Mouse (Mus musculus): ENCODE results near the gene Zfp428.

DNA sequence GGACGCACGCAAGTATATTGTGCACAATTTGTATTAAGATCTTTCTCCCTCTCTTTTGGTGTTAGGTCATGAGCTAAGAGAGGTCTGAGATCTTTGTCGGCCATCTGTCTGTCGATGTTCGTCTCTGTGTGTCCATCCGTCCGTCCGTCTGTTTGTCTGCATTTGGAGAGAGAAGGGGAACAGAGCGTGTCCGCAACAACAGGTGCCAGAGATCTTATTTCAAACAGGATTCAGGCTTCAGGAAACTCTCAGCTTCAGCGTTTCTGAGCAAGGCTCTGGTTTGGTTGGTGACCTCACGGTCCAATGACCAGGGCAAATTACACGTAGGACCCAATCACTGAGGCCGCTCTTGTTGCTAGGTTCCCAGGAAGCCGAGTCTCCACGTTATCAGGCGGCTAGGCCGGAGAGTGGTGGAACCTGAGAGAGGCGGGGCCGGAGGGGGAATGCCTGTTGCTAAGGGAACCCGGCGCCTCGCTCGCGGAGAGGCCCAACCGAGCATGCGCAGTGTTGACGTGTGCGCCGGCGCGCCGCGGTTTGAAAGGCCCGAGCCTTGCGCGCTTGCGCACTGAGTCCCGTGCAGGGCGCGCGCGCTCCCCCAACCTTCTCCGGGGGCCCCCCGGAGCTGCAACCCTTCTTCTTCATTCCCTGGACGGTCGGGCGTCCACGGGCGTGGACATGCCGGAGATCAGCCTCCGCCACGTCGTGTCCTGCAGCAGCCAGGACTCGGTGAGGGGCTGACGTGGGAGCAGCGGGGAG, 40.0 kb downstream of the Zfp428 start:
- TF ChIP-seq HCFC1 (IDR thresholded peaks at IDR 0.05; ENCODE audit: borderline replicate concordance, insufficient read depth, low read length) (peak; percentile 64; the same call in 1 of the 2 replicates), ZNF384 (IDR thresholded peaks at IDR 0.05; ENCODE audit: low read depth, low read length) (no peak), CHD2 (IDR thresholded peaks at IDR 0.05; ENCODE audit: low read depth, low read length) (no peak), ZC3H11A (IDR thresholded peaks at IDR 0.05; ENCODE audit: borderline replicate concordance, low read depth, low read length) (no peak), MAFK (IDR thresholded peaks at IDR 0.05; ENCODE audit: insufficient read depth, low read depth, low read length) (0 out of 2 replicates have a peak, but pooled peaks have one; percentile 13)

All from ES-E14 (cell line).